Mouse (Mus musculus) bone marrow macrophage, adult 2 months (primary cell): ENCODE data around the gene Tbx19.

Experiments
- CTCF ChIP-seq: IDR thresholded peaks from 2 replicates; pipeline ENCODE4 v1.5.1; 2012; ENCODE audit warnings: low read depth, mild to moderate bottlenecking, low read length, moderate library complexity
- POLR2A ChIP-seq: IDR thresholded peaks from 2 replicates; pipeline ENCODE4 v1.6.1; 2012; ENCODE audit warnings: mild to moderate bottlenecking, low read depth, low read length, borderline replicate concordance

DNA sequence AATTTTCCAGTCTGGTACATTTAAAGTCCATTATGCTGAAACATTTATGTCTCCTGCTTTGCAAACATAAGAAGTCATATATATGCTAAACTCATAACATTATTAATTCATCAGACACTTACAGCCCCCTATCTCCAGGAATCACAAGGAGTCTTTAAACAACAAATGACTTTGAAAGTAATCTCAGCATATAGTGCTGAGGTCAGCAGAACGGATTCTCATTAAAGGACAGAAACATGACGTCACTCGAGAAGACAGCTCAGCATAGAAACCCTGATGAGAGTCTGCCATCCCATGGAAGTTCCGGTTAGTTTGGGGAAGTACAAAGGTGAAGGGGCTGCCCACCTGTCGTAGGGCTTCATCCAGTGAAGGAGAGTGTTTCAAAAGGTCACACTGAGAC is 31.0 kb downstream of the Tbx19 start:
- TF ChIP-seq CTCF (no peak), POLR2A (no peak)
